Mouse (Mus musculus) right cerebral cortex, postnatal 10 days (tissue): Measurements from ENCODE around the gene Hyal5.

Experiments used
- DNase-seq, 2 experiments: peaks; one replicate each; pipeline ENCODE4 v3.0.0; 2021; ENCODE audit warnings: low spot score in 2 of 2

The Hyal5 gene

GRCm38 (mm10) chr6:24857697-24858096 lies at the start of gene Hyal5:
Gene Hyal5, plus strand, starts transcription at chr6:24857997.
- DNase-seq = no peak

GRCm38 (mm10) chr6:24822070-24822469 lies 35.7 kb upstream of the Hyal5 start:
- no peak for DNase-seq

- DNase-seq = no peak
Measured at GRCm38 (mm10) chr6:24860320-24860719, 2.5 kb downstream of the Hyal5 start.

- no peak for DNase-seq
Measured at GRCm38 (mm10) chr6:24863649-24864048, 5.9 kb downstream of the Hyal5 start.

- peak; percentile 28 to 41 for DNase-seq
Measured at GRCm38 (mm10) chr6:24894146-24894873, 36.5 kb downstream of the Hyal5 start.

- DNase-seq = no peak
Measured at GRCm38 (mm10) chr6:24894874-24895183, 37.0 kb downstream of the Hyal5 start.

GRCm38 (mm10) chr6:24905101-24905500 lies 47.3 kb downstream of the Hyal5 start:
- DNase-seq = no peak

GRCm38 (mm10) chr6:24907824-24908223 lies 50.0 kb downstream of the Hyal5 start:
- no peak for DNase-seq

GRCm38 (mm10) chr6:24910016-24910727 lies 52.4 kb downstream of the Hyal5 start:
- DNase-seq = no peak

GRCm38 (mm10) chr6:24910728-24911105 lies 52.9 kb downstream of the Hyal5 start:
- DNase-seq = no peak

- no peak for DNase-seq
Measured at GRCm38 (mm10) chr6:24913591-24913990, 55.8 kb downstream of the Hyal5 start.

GRCm38 (mm10) chr6:24925076-24925785 lies 67.4 kb downstream of the Hyal5 start:
- DNase-seq = peak; percentile 17 to 21
